Mouse (Mus musculus): ENCODE measurements around the gene Tbl3. TPM values are rescaled to one million over a fixed set of nuclear protein-coding genes. Genes with fewer than 3 reads are reported as not detected.

The Tbl3 gene
- total and polyA plus RNA-seq, 2 experiments from 2014 or later: 30.1 to 42.2 TPM

DNA sequence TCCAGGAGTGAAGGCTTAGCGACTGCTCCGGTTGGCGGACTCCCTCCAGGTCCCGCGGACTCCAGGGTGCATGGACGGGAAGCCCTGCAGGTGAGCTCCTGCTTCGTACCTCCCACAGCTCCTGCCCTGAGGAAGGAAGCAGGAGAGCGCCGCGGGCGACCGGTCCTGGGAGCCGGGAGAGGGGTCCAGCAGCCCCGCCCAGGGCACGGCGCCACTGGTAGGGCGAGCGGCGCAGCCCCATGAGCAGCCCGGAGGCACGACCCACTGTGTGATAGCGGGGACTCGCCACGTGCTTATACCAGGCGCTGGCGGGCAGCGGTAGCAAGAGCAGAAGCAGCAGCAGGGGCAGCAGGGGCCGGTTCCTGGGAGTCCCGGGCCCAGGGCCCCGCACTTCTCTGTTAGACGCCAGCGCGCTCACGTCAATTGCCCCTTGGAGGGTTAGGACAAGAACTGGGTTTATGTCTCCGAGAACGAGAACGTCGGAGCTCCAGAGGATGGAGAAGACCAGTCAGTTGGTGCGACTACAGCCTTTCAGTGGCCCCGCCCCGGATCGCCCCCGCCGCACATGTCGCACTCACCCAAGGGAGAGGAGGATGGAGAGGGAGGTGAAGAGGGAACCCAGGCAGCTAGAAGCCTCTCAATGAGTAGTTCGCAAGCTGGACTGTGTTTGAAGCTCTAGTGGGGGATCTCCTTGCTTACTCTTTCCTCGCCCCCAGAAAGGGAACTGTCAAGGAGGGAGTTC is 49.3 kb downstream of the Tbl3 start, which contains the start of gene Npw:
Gene Npw (minus strand): TSS at position 441 of the 742 bp plus-strand sequence.
- Histone ChIP-seq H3K27me3 (ENCODE audit: control insufficient read depth, insufficient read depth, low read length) (peaks cover 43% of the 10 kb centered on the region), H3K9me3 (replicated peaks; ENCODE audit: control insufficient read depth, low read length) (no peaks in the 10 kb centered on the region), H3K4me3 (ENCODE audit: low read depth, low read length) (peak within 1 kb of the TSS; percentile 36), H3K27ac (ENCODE audit: low read depth) (no peak within 1 kb of the TSS), H3K9ac (replicated peaks; ENCODE audit: low read depth, low read length) (peak within 1 kb of the TSS; percentile 35; the same call in 1 of the 2 replicates), H3K4me1 (ENCODE audit: control insufficient read depth, insufficient read depth) (peaks cover 7% of the 10 kb centered on the region; the same call in 1 of the 2 replicates), H3K4me2 (ENCODE audit: low read depth, low read length) (peak within 1 kb of the TSS; percentile 59), H3K36me3 (replicated peaks; ENCODE audit: control insufficient read depth, insufficient read depth, low read length) (no peaks in the 10 kb centered on the region)
- ATAC-seq (ENCODE audit: insufficient read depth, low read depth) (peak; percentile 42), DNase-seq (ENCODE audit: low spot score) (no peak)
- TF ChIP-seq CTCF (IDR thresholded peaks at IDR 0.05; ENCODE audit: low read depth) (no peak), EP300 (IDR thresholded peaks at IDR 0.05; ENCODE audit: low read depth) (no peak)
- WGBS: 2% methylated on average over 47 of the region's 47 CpGs

- WGBS: 72% methylated on average over 4 of the region's 4 CpGs
- no peak for ATAC-seq (ENCODE audit: insufficient read depth, low read depth)
- Histone ChIP-seq H3K36me3 (replicated peaks; ENCODE audit: control insufficient read depth, insufficient read depth, low read length) (no peaks in the 10 kb centered on the region), H3K27ac (ENCODE audit: low read depth) (no peak overlapping the region), H3K27me3 (ENCODE audit: control insufficient read depth, insufficient read depth, low read length) (peaks cover 33% of the 10 kb centered on the region), H3K4me1 (ENCODE audit: control insufficient read depth, insufficient read depth) (peaks cover 11% of the 10 kb centered on the region; the same call in 1 of the 2 replicates), H3K4me3 (ENCODE audit: low read depth, low read length) (no peak overlapping the region), H3K4me2 (ENCODE audit: low read depth, low read length) (no peak overlapping the region), H3K9me3 (replicated peaks; ENCODE audit: control insufficient read depth, low read length) (no peaks in the 10 kb centered on the region), H3K9ac (replicated peaks; ENCODE audit: low read depth, low read length) (no peak overlapping the region)
- no peak for DNase-seq (ENCODE audit: low spot score)
- TF ChIP-seq EP300 (IDR thresholded peaks at IDR 0.05; ENCODE audit: low read depth) (no peak), CTCF (IDR thresholded peaks at IDR 0.05; ENCODE audit: low read depth) (no peak)
Observed at GRCm38 (mm10) chr17:24654969-24655368, 52.5 kb downstream of the Tbl3 start.

DNA sequence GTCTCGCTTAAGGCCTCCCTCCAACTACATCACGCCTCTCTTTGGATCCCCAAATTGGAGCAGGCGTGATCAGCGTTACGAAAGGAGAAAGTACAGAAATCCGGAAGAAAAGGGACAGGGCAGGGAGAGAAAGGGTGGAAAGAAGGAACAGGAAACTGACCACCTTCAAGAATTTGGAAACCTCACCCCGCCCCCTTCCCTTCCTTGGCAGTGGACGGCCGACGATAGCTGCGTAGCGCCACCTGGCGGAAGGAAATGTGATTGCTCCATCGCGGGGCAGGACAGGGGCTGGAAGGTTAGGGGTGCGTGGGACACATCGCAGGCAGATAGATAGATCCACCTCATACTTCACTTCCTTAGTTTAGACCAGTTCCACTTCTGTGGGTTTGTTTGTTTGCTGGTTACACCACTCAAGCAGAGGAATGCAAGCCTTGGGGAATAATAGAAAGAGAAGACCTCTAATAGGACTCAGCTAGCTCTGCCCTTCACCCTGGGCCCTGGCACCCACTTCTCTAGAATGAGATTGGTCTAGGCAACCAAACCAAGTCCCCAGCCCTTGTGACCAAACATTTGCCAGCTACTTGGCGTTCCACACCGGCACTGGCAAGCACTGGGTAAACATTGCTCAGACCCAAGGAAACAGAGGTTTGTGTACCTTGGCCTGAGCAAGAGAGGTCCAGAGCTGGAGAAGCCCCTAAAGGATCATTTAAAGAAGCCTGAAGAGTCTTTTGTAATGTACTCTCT is 53.3 kb downstream of the Tbl3 start:
- 4% methylated on average over 19 of the region's 19 CpGs for WGBS
- TF ChIP-seq EP300 (IDR thresholded peaks at IDR 0.05; ENCODE audit: low read depth) (no peak), CTCF (IDR thresholded peaks at IDR 0.05; ENCODE audit: low read depth) (peak; percentile 97)
- no peaks in the 10 kb centered on the region for H3K9me3 ChIP-seq (replicated peaks; ENCODE audit: control insufficient read depth, low read length)
- no peaks in the 10 kb centered on the region for H3K36me3 ChIP-seq (replicated peaks; ENCODE audit: control insufficient read depth, insufficient read depth, low read length)
- ATAC-seq (ENCODE audit: insufficient read depth, low read depth) (peak; percentile 45; the same call in 1 of the 2 replicates), DNase-seq (ENCODE audit: low spot score) (peak; percentile 80)
- no peak overlapping the region for H3K9ac ChIP-seq (replicated peaks; ENCODE audit: low read depth, low read length)
- peaks cover 11% of the 10 kb centered on the region; the same call in 1 of the 2 replicates for H3K4me1 ChIP-seq (ENCODE audit: control insufficient read depth, insufficient read depth)
- H3K4me2 ChIP-seq (ENCODE audit: low read depth, low read length): peak overlapping the region; percentile 52
- no peak overlapping the region for H3K27ac ChIP-seq (ENCODE audit: low read depth)
- peak overlapping the region; percentile 16; the same call in 1 of the 2 replicates for H3K4me3 ChIP-seq (ENCODE audit: low read depth, low read length)
- H3K27me3 ChIP-seq (ENCODE audit: control insufficient read depth, insufficient read depth, low read length): peaks cover 32% of the 10 kb centered on the region

- Histone ChIP-seq H3K9ac (replicated peaks; ENCODE audit: low read depth, low read length) (no peak overlapping the region), H3K27me3 (ENCODE audit: control insufficient read depth, insufficient read depth, low read length) (peaks cover 15% of the 10 kb centered on the region), H3K36me3 (replicated peaks; ENCODE audit: control insufficient read depth, insufficient read depth, low read length) (no peaks in the 10 kb centered on the region), H3K27ac (ENCODE audit: low read depth) (no peak overlapping the region), H3K4me1 (ENCODE audit: control insufficient read depth, insufficient read depth) (peaks cover 4% of the 10 kb centered on the region; the same call in 1 of the 2 replicates), H3K9me3 (replicated peaks; ENCODE audit: control insufficient read depth, low read length) (no peaks in the 10 kb centered on the region), H3K4me3 (ENCODE audit: low read depth, low read length) (no peak overlapping the region), H3K4me2 (ENCODE audit: low read depth, low read length) (no peak overlapping the region)
- DNase-seq (ENCODE audit: low spot score): no peak
- WGBS: 40% methylated on average over 3 of the region's 3 CpGs
- no peak for TF ChIP-seq CTCF (IDR thresholded peaks at IDR 0.05; ENCODE audit: low read depth)
- no peak for TF ChIP-seq EP300 (IDR thresholded peaks at IDR 0.05; ENCODE audit: low read depth)
- ATAC-seq (ENCODE audit: insufficient read depth, low read depth): no peak
Observed at GRCm38 (mm10) chr17:24651835-24652234, 55.6 kb downstream of the Tbl3 start.

DNA sequence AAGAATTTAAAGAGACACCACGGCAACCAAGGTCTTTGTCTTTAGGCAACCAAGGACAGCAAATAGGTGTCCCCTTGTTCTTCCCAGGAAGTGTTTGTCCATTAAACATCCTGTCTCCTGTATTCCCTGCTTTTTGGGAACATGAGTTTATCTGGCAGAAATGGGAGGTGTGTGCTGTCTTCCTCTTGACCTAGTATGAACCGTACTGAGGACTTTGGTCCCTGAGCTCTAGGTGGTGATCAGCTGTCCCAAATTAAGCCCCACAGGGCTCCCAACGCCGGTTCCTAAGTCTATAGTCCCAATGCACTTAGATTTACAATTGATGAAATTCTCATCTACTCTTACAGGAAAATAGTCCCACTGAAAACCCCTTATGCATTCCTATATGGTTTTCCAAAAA is 56.7 kb downstream of the Tbl3 start:
- no peaks in the 10 kb centered on the region for H3K9me3 ChIP-seq (replicated peaks; ENCODE audit: control insufficient read depth, low read length)
- no peaks in the 10 kb centered on the region for H3K36me3 ChIP-seq (replicated peaks; ENCODE audit: control insufficient read depth, insufficient read depth, low read length)
- DNase-seq (ENCODE audit: low spot score): no peak
- no peak overlapping the region for H3K9ac ChIP-seq (replicated peaks; ENCODE audit: low read depth, low read length)
- ATAC-seq (ENCODE audit: insufficient read depth, low read depth): no peak
- H3K27ac ChIP-seq (ENCODE audit: low read depth): no peak overlapping the region
- H3K27me3 ChIP-seq (ENCODE audit: control insufficient read depth, insufficient read depth, low read length): peaks cover 7% of the 10 kb centered on the region; the same call in 1 of the 2 replicates
- H3K4me2 ChIP-seq (ENCODE audit: low read depth, low read length): peak overlapping the region; percentile 97
- peaks cover 4% of the 10 kb centered on the region; the same call in 1 of the 2 replicates for H3K4me1 ChIP-seq (ENCODE audit: control insufficient read depth, insufficient read depth)
- WGBS: 78% methylated on average over 4 of the region's 4 CpGs
- H3K4me3 ChIP-seq (ENCODE audit: low read depth, low read length): peak overlapping the region; percentile 81; the same call in 1 of the 2 replicates
- TF ChIP-seq CTCF (IDR thresholded peaks at IDR 0.05; ENCODE audit: low read depth): no peak
- no peak for TF ChIP-seq EP300 (IDR thresholded peaks at IDR 0.05; ENCODE audit: low read depth)

Data from heart, postnatal 0 days (tissue).